Mouse (Mus musculus): ENCODE measurements at regions not wholly inside any gene's neighbourhood (a gene's known extent, or its start where the extent isn't known, plus 50 kb on each side); places are given as distances from the start of the nearest gene placed in this dataset.

- 76% methylated on average over 6 of the region's 6 CpGs for WGBS (ENCODE audit: insufficient replicate concordance)
- Histone ChIP-seq H3K4me3 (no peak overlapping the region), H3K9ac (no peak overlapping the region), H3K9me3 (replicated peaks) (no peaks in the 10 kb centered on the region), H3K4me1 (no peaks in the 10 kb centered on the region), H3K27me3 (replicated peaks) (no peaks in the 10 kb centered on the region), H3K4me2 (no peak overlapping the region), H3K27ac (no peak overlapping the region), H3K36me3 (no peaks in the 10 kb centered on the region)
- no peak for ATAC-seq
Measured at GRCm38 (mm10) chr3:147976069-147976468, 1014.3 kb downstream of the Adgrl2 start.

- Histone ChIP-seq H3K4me3 (no peak overlapping the region), H3K9me3 (replicated peaks) (no peaks in the 10 kb centered on the region), H3K27ac (no peak overlapping the region), H3K4me1 (no peaks in the 10 kb centered on the region), H3K36me3 (no peaks in the 10 kb centered on the region), H3K27me3 (replicated peaks) (no peaks in the 10 kb centered on the region), H3K4me2 (no peak overlapping the region), H3K9ac (no peak overlapping the region)
- WGBS (ENCODE audit: insufficient replicate concordance): 76% methylated on average over 10 of the region's 10 CpGs
- no peak for ATAC-seq
Measured at GRCm38 (mm10) chr3:147975500-147975899, 1014.9 kb downstream of the Adgrl2 start.

DNA sequence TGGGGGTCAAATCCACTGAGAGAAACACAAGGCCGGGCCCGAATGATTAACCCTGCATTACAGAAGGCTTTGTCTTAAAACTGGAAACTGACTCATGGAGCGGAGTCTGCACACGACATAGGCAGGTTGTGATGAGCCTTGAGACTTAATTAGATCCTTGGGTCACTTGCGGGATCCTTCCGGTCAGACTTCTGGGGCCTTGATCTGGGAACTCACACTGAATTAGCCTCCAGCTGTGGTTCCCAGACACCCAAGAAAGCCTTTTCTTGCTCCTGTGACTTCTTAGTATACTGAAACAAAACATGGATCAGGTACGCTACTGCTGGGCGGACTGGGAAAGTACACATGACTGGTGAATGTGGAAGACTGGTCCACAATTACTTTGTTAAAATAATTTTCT, 1015.8 kb downstream of the Adgrl2 start:
- Histone ChIP-seq H3K27me3 (replicated peaks) (no peaks in the 10 kb centered on the region), H3K27ac (no peak overlapping the region), H3K36me3 (no peaks in the 10 kb centered on the region), H3K9me3 (replicated peaks) (no peaks in the 10 kb centered on the region), H3K9ac (no peak overlapping the region), H3K4me1 (no peaks in the 10 kb centered on the region), H3K4me2 (no peak overlapping the region), H3K4me3 (no peak overlapping the region)
- WGBS (ENCODE audit: insufficient replicate concordance): 78% methylated on average over 8 of the region's 8 CpGs
- no peak for ATAC-seq

DNA sequence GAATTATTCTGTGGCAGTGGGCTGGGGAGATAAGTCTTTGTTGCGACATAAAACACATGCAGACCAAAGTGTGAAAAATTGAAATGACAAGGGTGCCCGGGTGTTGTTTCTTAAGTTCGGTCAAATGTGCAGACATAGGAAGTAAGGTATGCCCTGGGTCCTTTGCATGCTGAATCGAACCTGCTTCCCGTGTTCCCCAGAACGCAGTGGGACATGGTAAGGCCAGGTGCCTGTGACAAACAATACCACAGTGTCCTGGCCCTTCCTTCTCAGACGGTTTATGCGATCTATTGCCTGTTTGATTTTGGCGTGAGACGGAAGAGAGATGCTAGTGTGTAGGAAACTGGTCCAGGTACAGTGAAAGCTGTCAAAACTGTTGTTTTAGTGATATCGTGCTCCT, 1022.1 kb downstream of the Adgrl2 start:
- Histone ChIP-seq H3K27me3 (replicated peaks) (no peaks in the 10 kb centered on the region), H3K9me3 (replicated peaks) (no peaks in the 10 kb centered on the region), H3K27ac (no peak overlapping the region), H3K4me2 (no peak overlapping the region), H3K4me1 (no peaks in the 10 kb centered on the region), H3K4me3 (no peak overlapping the region), H3K9ac (no peak overlapping the region), H3K36me3 (no peaks in the 10 kb centered on the region)
- ATAC-seq: no peak
- 76% methylated on average over 11 of the region's 11 CpGs for WGBS (ENCODE audit: insufficient replicate concordance)

GRCm38 (mm10) chr3:147967866-147968265, 1022.5 kb downstream of the Adgrl2 start:
- 58% methylated on average over 9 of the region's 9 CpGs for WGBS (ENCODE audit: insufficient replicate concordance)
- Histone ChIP-seq H3K9me3 (replicated peaks) (no peaks in the 10 kb centered on the region), H3K36me3 (no peaks in the 10 kb centered on the region), H3K9ac (no peak overlapping the region), H3K4me3 (no peak overlapping the region), H3K27ac (no peak overlapping the region), H3K4me2 (no peak overlapping the region), H3K27me3 (replicated peaks) (no peaks in the 10 kb centered on the region), H3K4me1 (no peaks in the 10 kb centered on the region)
- no peak for ATAC-seq

GRCm38 (mm10) chr3:147967261-147967660, 1023.1 kb downstream of the Adgrl2 start:
- H3K27ac ChIP-seq: no peak overlapping the region
- 77% methylated on average over 3 of the region's 3 CpGs for WGBS (ENCODE audit: insufficient replicate concordance)
- H3K9ac ChIP-seq: no peak overlapping the region
- H3K9me3 ChIP-seq (replicated peaks): no peaks in the 10 kb centered on the region
- H3K4me3 ChIP-seq: no peak overlapping the region
- no peak for ATAC-seq
- no peaks in the 10 kb centered on the region for H3K4me1 ChIP-seq
- no peaks in the 10 kb centered on the region for H3K36me3 ChIP-seq
- H3K4me2 ChIP-seq: no peak overlapping the region
- H3K27me3 ChIP-seq (replicated peaks): no peaks in the 10 kb centered on the region

DNA sequence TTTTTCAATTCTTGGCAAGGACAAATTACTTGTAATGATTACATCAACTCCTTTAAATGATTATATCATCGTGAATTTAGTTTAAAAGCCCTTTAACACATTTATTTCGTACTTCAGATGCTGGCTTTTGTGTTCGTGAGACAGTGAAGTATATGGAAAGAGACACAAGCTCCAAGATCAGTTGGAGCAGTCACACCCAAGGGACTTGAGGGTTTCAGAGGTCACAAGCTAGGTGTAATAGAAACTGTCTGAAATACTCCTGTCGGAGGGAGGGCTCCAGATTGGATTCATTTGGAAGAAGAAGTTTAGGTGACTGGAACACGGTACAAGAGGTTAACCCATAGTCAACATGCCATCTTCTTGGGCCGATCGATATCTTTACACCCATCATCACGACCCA, 1023.5 kb downstream of the Adgrl2 start:
- Histone ChIP-seq H3K4me1 (no peaks in the 10 kb centered on the region), H3K27ac (no peak overlapping the region), H3K9ac (no peak overlapping the region), H3K36me3 (no peaks in the 10 kb centered on the region), H3K27me3 (replicated peaks) (no peaks in the 10 kb centered on the region), H3K4me2 (no peak overlapping the region), H3K9me3 (replicated peaks) (no peaks in the 10 kb centered on the region), H3K4me3 (no peak overlapping the region)
- WGBS (ENCODE audit: insufficient replicate concordance): 78% methylated on average over 8 of the region's 8 CpGs
- no peak for ATAC-seq

DNA sequence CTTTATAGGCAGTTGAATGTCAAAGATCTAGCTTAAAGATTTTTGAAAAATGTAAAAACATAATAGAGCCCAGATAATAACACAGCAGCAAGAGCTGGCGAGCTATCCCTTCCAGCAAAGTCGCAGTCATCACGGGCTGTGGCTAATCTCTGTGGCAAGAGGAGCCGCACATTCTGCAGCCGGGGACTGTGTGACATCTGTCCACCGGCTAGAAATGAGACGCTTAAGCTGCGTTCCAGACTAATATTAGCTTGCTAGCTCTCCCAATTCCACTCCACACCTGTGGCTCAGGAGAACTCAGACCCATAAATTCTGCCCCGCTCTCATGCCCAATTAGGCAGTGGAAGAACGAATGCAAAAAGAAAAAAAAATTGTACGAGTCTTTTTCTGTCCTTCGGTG, 1024.0 kb downstream of the Adgrl2 start:
- Histone ChIP-seq H3K4me1 (no peaks in the 10 kb centered on the region), H3K27ac (no peak overlapping the region), H3K9ac (no peak overlapping the region), H3K4me2 (no peak overlapping the region), H3K9me3 (replicated peaks) (no peaks in the 10 kb centered on the region), H3K4me3 (no peak overlapping the region), H3K27me3 (replicated peaks) (no peaks in the 10 kb centered on the region), H3K36me3 (no peaks in the 10 kb centered on the region)
- no peak for ATAC-seq
- WGBS (ENCODE audit: insufficient replicate concordance): 77% methylated on average over 12 of the region's 12 CpGs

DNA sequence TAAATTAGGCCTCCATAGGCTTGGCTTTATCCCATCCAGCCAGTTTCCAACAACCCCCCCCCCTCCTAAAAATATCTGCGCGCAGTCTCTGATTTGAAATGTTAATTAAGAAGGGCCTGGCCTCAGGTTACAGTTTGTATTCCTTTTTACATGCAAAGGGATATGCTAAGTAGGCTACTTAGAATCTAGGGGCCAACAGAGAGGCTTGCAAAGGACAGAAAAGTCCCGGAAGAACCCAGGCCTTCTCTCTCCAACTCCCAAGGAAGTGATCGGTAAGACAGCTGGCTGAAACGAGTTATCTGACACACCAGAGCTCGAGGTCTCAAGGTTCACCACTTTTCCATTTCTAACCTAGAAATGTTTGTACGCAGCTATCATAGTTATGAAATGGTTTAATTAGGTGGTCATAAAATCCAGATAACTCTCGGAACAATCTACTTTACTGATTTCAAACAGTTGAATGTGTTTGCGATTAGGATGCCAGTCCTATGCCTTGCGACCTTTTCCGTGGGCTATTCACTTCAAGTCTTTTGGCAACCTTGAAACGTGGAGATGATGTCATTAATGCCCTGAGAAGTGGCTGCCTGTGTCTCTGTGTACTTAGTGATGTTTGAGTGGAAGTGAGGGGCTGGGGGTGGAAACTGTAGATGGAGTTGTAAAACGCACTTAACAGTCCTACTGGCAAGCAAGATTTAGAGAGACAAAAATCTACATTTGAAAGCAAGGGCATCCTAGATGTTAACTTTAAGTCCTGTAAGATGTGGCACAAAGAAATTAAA, 1026.5 kb downstream of the Adgrl2 start:
- no peaks in the 10 kb centered on the region for H3K9me3 ChIP-seq (replicated peaks)
- no peaks in the 10 kb centered on the region for H3K36me3 ChIP-seq
- no peaks in the 10 kb centered on the region for H3K27me3 ChIP-seq (replicated peaks)
- H3K9ac ChIP-seq: no peak overlapping the region
- H3K4me3 ChIP-seq: no peak overlapping the region
- 42% methylated on average over 13 of the region's 13 CpGs for WGBS (ENCODE audit: insufficient replicate concordance)
- H3K4me2 ChIP-seq: no peak overlapping the region
- no peaks in the 10 kb centered on the region for H3K4me1 ChIP-seq
- no peak for ATAC-seq
- no peak overlapping the region for H3K27ac ChIP-seq

DNA sequence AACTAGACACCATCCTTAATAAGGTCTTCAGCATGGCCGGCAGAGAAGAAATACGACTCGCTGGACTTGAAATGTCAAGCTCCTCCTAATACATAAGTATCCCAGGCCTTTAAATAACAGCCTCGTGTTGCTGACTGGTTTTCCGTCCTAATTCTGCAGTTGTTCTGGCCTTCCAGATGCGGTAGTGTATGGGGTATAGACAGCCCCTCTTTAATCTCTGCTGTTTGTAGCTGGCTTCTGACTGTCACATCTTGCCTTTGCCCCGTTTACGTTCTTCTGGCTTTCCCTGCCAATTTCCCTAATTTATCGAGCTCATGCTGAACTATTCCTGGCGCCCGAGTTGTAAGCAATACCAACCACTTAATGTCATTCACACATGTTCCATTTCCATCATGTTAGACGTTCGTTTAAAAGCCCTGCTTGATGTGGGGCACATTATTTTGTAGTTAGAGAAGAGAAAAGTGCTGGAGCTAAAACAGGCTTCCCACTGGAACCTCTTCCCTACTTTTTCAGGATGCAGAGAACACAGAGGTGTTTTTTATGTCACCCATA, 1042.2 kb downstream of the Adgrl2 start:
- H3K27me3 ChIP-seq (replicated peaks): no peaks in the 10 kb centered on the region
- H3K4me3 ChIP-seq: no peak overlapping the region
- no peak for ATAC-seq
- H3K9ac ChIP-seq: no peak overlapping the region
- no peaks in the 10 kb centered on the region for H3K36me3 ChIP-seq
- no peaks in the 10 kb centered on the region for H3K9me3 ChIP-seq (replicated peaks)
- no peak overlapping the region for H3K4me2 ChIP-seq
- WGBS (ENCODE audit: insufficient replicate concordance): 76% methylated on average over 13 of the region's 13 CpGs
- no peak overlapping the region for H3K27ac ChIP-seq
- H3K4me1 ChIP-seq: no peaks in the 10 kb centered on the region

GRCm38 (mm10) chr3:147943314-147943713, 1047.0 kb downstream of the Adgrl2 start:
- Histone ChIP-seq H3K27me3 (replicated peaks) (no peaks in the 10 kb centered on the region), H3K36me3 (no peaks in the 10 kb centered on the region), H3K9ac (no peak overlapping the region), H3K9me3 (replicated peaks) (no peaks in the 10 kb centered on the region), H3K4me2 (no peak overlapping the region), H3K27ac (no peak overlapping the region), H3K4me1 (no peaks in the 10 kb centered on the region), H3K4me3 (no peak overlapping the region)
- ATAC-seq: no peak
- 72% methylated on average over 4 of the region's 4 CpGs for WGBS (ENCODE audit: insufficient replicate concordance)

- Histone ChIP-seq H3K27ac (no peak overlapping the region), H3K27me3 (replicated peaks) (no peaks in the 10 kb centered on the region), H3K9ac (no peak overlapping the region), H3K36me3 (no peaks in the 10 kb centered on the region), H3K4me1 (no peaks in the 10 kb centered on the region), H3K9me3 (replicated peaks) (no peaks in the 10 kb centered on the region), H3K4me2 (no peak overlapping the region), H3K4me3 (no peak overlapping the region)
- 52% methylated on average over 6 of the region's 6 CpGs for WGBS (ENCODE audit: insufficient replicate concordance)
- ATAC-seq: no peak
Measured at GRCm38 (mm10) chr3:147930811-147931251, 1059.5 kb downstream of the Adgrl2 start.

DNA sequence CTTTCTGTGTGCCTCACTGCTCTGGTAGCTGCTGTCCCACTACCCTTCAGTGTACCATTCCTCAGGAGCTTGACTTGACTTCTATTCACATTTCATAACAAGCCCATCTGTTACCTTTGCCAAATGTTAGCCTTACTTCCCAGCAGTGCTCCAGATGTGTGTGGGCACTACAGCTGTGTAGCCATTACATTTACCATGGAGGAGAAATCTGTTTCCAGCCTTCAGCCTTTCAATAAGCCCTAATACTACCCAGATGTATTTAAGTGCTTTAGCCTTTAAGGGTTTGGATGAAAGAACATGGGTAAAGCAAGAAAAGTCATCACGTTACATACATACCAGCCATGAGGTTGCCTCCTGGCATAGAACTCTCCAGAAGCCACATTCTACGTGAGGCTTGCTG, 1068.0 kb downstream of the Ttll7 start:
- no peaks in the 10 kb centered on the region for H3K36me3 ChIP-seq
- no peaks in the 10 kb centered on the region for H3K4me1 ChIP-seq
- H3K9ac ChIP-seq: no peak overlapping the region
- no peak for ATAC-seq
- H3K4me2 ChIP-seq: no peak overlapping the region
- no peaks in the 10 kb centered on the region for H3K9me3 ChIP-seq (replicated peaks)
- H3K27me3 ChIP-seq (replicated peaks): no peaks in the 10 kb centered on the region
- H3K4me3 ChIP-seq: no peak overlapping the region
- 63% methylated on average over 2 of the region's 2 CpGs for WGBS (ENCODE audit: insufficient replicate concordance)
- no peak overlapping the region for H3K27ac ChIP-seq
